ENCODE assay signal across 10 mouse cellular contexts in genomic region chr13:53688934-53689333, GRCm38 (mm10).
DNase-seq lines count a peak whose midpoint lies in the region; ATAC-seq and TF ChIP-seq lines count a peak whose summit lies in the region.
"Had no signal": no experiment of that assay in that cellular context is flagged by ENCODE, and none has a peak within 500 bp of the region (broad histone marks: within the 10 kb centered on the region; RNA-seq: fewer than 3 reads in every experiment).

No protein-coding gene starts in this region.

- no peaks in the 10 kb centered on the region for H3K36me3 ChIP-seq in heart, embryonic 16.5 days (ENCODE audit: control insufficient read depth, insufficient read depth)
- no peaks in the 10 kb centered on the region for H3K36me3 ChIP-seq in ES-E14 (ENCODE audit: control insufficient read depth, insufficient read depth, low read length, poor library complexity, severe bottlenecking)
- H3K36me3 ChIP-seq in forebrain, postnatal 0 days (ENCODE audit: insufficient read depth) = no peaks in the 10 kb centered on the region
- H3K36me3 ChIP-seq in midbrain, embryonic 11.5 days (ENCODE audit: control insufficient read depth, insufficient read depth, low read length) = no peaks in the 10 kb centered on the region

- DNase-seq in heart, postnatal 36 days = no peak
- no peak for DNase-seq in ES-E14 (ENCODE audit: low read depth, low spot score)
- DNase-seq in forebrain, postnatal 0 days = no peak
- DNase-seq in midbrain, embryonic 11.5 days (ENCODE audit: low spot score, missing footprints) = no peak
- DNase-seq in ovary, postnatal 10 days (ENCODE audit: low spot score) = no peak
- DNase-seq in layer of hippocampus, postnatal 10 days (ENCODE audit: low spot score in 2 of 2) = no peak
- no peak for DNase-seq in frontal cortex, adult 2 months (ENCODE audit: extremely low spot score in 1 of 2, low spot score in 1 of 2)
- DNase-seq: thymus, adult 18-20 months had no signal

- WGBS in heart, embryonic 16.5 days = 20% methylated on average over 8 of the region's 8 CpGs
- 50% methylated on average over 8 of the region's 8 CpGs for WGBS in forebrain, postnatal 0 days
- 52% methylated on average over 8 of the region's 8 CpGs for WGBS in midbrain, embryonic 11.5 days

- H3K4me1 ChIP-seq in heart, embryonic 16.5 days (ENCODE audit: control insufficient read depth, insufficient read depth, low read length) = no peaks in the 10 kb centered on the region; the same call in 1 of the 2 replicates
- H3K4me1 ChIP-seq in ES-E14 (ENCODE audit: control insufficient read depth in 2 of 2, insufficient read depth in 2 of 2, low read length in 2 of 2, poor library complexity in 1 of 2) = no peaks in the 10 kb centered on the region; a peak in 1 of 4 replicates
- no peaks in the 10 kb centered on the region for H3K4me1 ChIP-seq in forebrain, postnatal 0 days (ENCODE audit: insufficient read depth)
- peaks cover 10% of the 10 kb centered on the region; the same call in 1 of the 2 replicates for H3K4me1 ChIP-seq in midbrain, embryonic 11.5 days (ENCODE audit: control insufficient read depth, insufficient read depth, low read length)

- no peak for ATAC-seq in heart, embryonic 16.5 days (replicated peaks; ENCODE audit: extremely low read depth, insufficient read depth, low FRiP score)
- no peak for ATAC-seq in forebrain, postnatal 0 days
- ATAC-seq in midbrain, embryonic 11.5 days (ENCODE audit: low FRiP score) = no peak

- in situ Hi-C loops in ES-E14 (cut with MboI; ENCODE audit: low sequenced_read_pairs in 2 of 2, unreplicated experiment in 2 of 2) = loop anchor here in 1 of 2 experiments (10.0 kb wide), 1 partner anchor 244 kb away; no protein-coding TSS in a partner anchor

- H3K4me3 ChIP-seq in heart, embryonic 16.5 days (ENCODE audit: low read length) = peak overlapping the region; percentile 40
- peak overlapping the region in 1 of 2 experiments; percentile 42; a peak in 1 of 4 replicates for H3K4me3 ChIP-seq in ES-E14 (ENCODE audit: insufficient read depth in 1 of 2, low read depth in 1 of 2, low read length in 2 of 2, poor library complexity in 1 of 2, severe bottlenecking in 1 of 2)
- no peak overlapping the region for H3K4me3 ChIP-seq in forebrain, postnatal 0 days (ENCODE audit: low read depth, low read length)
- H3K4me3 ChIP-seq in midbrain, embryonic 11.5 days (ENCODE audit: low read depth, low read length) = no peak overlapping the region
- H3K4me3 ChIP-seq: gastrocnemius, adult 2 months had no signal

- no peak overlapping the region for H3K27ac ChIP-seq in heart, embryonic 16.5 days (ENCODE audit: low read length)
- no peak overlapping the region for H3K27ac ChIP-seq in ES-E14 (ENCODE audit: insufficient read depth, low read depth, low read length, poor library complexity, severe bottlenecking)
- H3K27ac ChIP-seq in forebrain, postnatal 0 days (ENCODE audit: low read depth, low read length) = no peak overlapping the region
- no peak overlapping the region for H3K27ac ChIP-seq in midbrain, embryonic 11.5 days (ENCODE audit: low read depth, low read length)
- H3K27ac ChIP-seq: gastrocnemius, adult 2 months had no signal

- H3K27me3 ChIP-seq in heart, embryonic 16.5 days (ENCODE audit: control insufficient read depth, insufficient read depth, low read length) = 0 out of 2 replicates have a peak, but pooled peaks cover 3% of the 10 kb centered on the region
- no peaks in the 10 kb centered on the region; the same call in none of the 2 replicates for H3K27me3 ChIP-seq in forebrain, postnatal 0 days (ENCODE audit: insufficient read depth, low read length)
- H3K27me3 ChIP-seq in midbrain, embryonic 11.5 days (ENCODE audit: control insufficient read depth, insufficient read depth, low read length) = peaks cover 17% of the 10 kb centered on the region

- H3K9me3 ChIP-seq in heart, embryonic 16.5 days (replicated peaks; ENCODE audit: control insufficient read depth, low read length) = no peaks in the 10 kb centered on the region
- H3K9me3 ChIP-seq in ES-E14 (ENCODE audit: control insufficient read depth, insufficient read depth, low read depth, low read length) = no peaks in the 10 kb centered on the region
- no peaks in the 10 kb centered on the region for H3K9me3 ChIP-seq in forebrain, postnatal 0 days (ENCODE audit: low read length)
- no peaks in the 10 kb centered on the region for H3K9me3 ChIP-seq in midbrain, embryonic 11.5 days (ENCODE audit: control insufficient read depth, low read length)

- intact Hi-C loops in heart, postnatal 36 days (cut with DNase I) = loop anchor here (5.0 kb wide), 3 partner anchors 73 to 247 kb away; no protein-coding TSS in a partner anchor

- peak overlapping the region; percentile 61 for H3K4me2 ChIP-seq in heart, embryonic 16.5 days (ENCODE audit: low read depth, low read length)
- H3K4me2 ChIP-seq in forebrain, postnatal 0 days (ENCODE audit: low read depth) = peak overlapping the region; percentile 27; the same call in 1 of the 2 replicates
- no peak overlapping the region for H3K4me2 ChIP-seq in midbrain, embryonic 11.5 days

- TF ChIP-seq CTCF in forebrain, postnatal 0 days (IDR thresholded peaks at IDR 0.05; ENCODE audit: low read depth) = no peak

- H3K9ac ChIP-seq in heart, embryonic 16.5 days (ENCODE audit: low read length) = peak overlapping the region; percentile 53; the same call in 1 of the 2 replicates
- H3K9ac ChIP-seq in ES-E14 (ENCODE audit: insufficient read depth, low read depth, low read length, poor library complexity, severe bottlenecking) = peak overlapping the region; percentile 37; the same call in 1 of the 2 replicates
- H3K9ac ChIP-seq in forebrain, postnatal 0 days = no peak overlapping the region
- H3K9ac ChIP-seq in midbrain, embryonic 11.5 days (ENCODE audit: low read length) = 0 out of 2 replicates have a peak overlapping the region, but pooled peaks have one; percentile 16

TF ChIP-seq in ES-E14, 5 proteins besides CTCF, POLR2A, EP300 and RAD21:
- no peak for TF ChIP-seq CHD2 (IDR thresholded peaks at IDR 0.05; ENCODE audit: low read depth, low read length)
- TF ChIP-seq MAFK (IDR thresholded peaks at IDR 0.05; ENCODE audit: insufficient read depth, low read depth, low read length) = no peak
- no peak for TF ChIP-seq ZC3H11A (IDR thresholded peaks at IDR 0.05; ENCODE audit: borderline replicate concordance, low read depth, low read length)
- no peak for TF ChIP-seq HCFC1 (IDR thresholded peaks at IDR 0.05; ENCODE audit: borderline replicate concordance, insufficient read depth, low read length)
- no peak for TF ChIP-seq ZNF384 (IDR thresholded peaks at IDR 0.05; ENCODE audit: low read depth, low read length)
TF ChIP-seq in ES-E14: peak in this region for 0.
